Mouse (Mus musculus) adrenal gland (tissue): Measurements from ENCODE around the gene Il3ra.

ENCODE experiments used
- intact Hi-C: fragments of 180-260 bp; cut with DNase I; formaldehyde crosslinking; loops from one replicate; pipeline ENCODE4 v1.15.1; 2025
- long read RNA-seq, 2 experiments: library from polyadenylated mRNA; unstranded; transcript quantifications; one replicate each; pipeline ENCODE4 v2.0.0; 2020; ENCODE audit warnings: borderline replicate concordance in 1 of 2; ENCODE audit not compliant: insufficient replicate concordance in 1 of 2

The Il3ra gene
- long read RNA-seq, experiment 1, result 0 reads
- long read RNA-seq, experiment 2, result 0 reads

DNA sequence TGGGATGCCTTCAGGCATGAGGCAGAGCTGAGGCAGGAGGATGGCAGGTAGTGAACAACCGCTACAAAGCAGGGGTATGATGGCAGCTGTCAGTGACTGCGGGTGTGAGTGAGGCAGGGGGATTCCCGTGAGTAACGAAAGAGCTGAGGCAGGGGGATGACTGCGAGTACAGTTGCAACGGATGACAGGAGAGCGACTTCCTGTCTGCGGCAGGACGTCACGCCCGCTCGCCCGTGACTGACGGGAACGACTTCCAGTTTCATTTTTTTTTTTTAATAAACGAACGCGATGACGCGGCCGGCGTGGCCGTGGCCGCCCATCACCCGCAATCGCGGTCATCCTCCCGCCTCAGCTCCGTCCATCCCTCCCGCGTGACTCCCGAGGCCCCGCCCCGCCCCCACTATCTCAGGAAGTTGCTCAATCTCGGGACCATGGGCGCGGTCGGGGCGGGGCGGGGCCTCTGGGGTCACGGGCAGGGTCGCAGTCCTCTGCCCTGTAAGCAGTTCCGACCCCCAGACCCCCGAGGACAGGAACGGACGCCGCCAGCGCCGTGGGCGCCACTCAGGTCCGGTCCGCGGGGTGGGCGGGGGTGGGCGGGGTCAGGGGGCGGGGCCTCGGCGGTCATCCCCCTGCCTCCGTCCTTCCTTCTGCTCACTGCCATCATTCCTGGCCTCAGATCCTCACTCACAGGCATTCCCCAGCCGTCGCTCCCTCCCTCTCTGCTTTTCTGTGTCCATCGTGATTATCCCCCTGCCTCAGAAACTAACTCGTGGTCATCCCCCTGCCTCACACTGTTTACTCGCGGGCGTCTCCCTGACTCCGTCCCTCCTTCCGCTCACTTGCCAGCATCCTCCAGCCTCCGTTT lies at the start of gene Il3ra:
Il3ra (plus strand) TSS at position 328 of the 865 bp plus-strand sequence.
- intact Hi-C loops, result loop anchor here (10.0 kb wide), 1 partner anchor 221 kb away; the partner anchor contains the start of gene Psmd6

DNA sequence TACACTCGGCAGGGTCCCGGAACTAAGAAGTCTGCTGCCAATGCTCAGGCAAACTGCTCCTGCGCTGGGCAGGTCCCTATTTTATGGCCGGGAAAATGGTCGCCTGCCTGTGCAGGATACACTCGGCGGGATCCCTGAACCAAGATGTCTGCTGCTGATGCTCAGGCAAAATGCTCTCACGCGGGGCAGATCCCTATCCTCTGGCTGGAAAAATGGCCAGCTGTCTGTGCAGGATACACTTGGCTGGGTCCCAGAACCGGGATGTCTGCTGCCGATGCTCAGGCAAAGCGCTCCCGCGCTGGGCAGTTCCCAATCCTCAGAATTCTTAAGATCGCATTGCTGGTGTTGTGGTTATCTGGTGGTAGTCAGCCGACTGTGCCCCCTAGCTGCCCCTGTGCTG lies 37.1 kb upstream of the Il3ra start:
- intact Hi-C loops, result no loop called here

GRCm38 (mm10) chr14:14309416-14309815 lies 36.7 kb upstream of the Il3ra start:
- intact Hi-C loops, result no loop called here

- intact Hi-C loops, result no loop called here
Measured at GRCm38 (mm10) chr14:14322528-14322927, 23.5 kb upstream of the Il3ra start, which contains the start of gene Olfr31. TSS of gene Olfr31 (plus strand) at chr14:14322828.

DNA sequence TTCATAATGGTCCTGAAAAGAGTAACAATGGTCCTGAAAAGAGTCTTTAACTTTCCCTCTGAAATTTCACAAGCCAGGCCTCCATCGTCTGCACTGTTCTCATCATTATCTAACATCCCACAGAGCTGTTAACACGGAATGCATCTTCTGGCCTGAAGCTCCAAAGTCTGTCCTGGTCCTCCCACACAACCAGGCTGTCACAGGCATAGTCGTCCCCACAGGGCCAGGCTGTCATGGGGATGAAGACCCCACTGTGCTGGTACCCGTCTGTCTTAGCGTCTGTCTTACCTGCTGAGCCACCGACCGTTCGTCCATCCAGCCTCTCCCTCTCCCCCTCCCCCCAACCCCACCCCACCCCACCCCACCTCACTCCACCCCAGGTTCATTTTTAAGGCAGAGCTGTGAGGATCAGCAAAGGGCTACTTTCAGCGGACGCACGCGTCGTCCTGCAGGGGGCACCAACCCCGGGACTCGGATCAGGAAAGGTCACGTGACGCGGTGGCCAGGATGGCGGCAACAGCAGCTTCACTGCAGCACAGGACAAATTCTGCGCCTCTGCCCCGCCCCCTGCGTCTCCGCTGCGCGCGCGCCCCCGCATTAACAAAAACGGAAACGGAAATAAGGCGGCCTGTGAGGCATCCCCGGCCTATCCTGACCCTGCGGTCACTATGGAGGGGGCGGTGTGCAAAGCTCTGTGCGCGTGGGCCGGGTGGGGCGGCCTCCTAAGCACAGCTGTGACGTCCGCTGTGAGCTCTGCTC lies 783 bp upstream of the Il3ra start:
- intact Hi-C loops, result loop anchor here (10.0 kb wide), 1 partner anchor 220 kb away; the partner anchor contains the start of gene Psmd6

DNA sequence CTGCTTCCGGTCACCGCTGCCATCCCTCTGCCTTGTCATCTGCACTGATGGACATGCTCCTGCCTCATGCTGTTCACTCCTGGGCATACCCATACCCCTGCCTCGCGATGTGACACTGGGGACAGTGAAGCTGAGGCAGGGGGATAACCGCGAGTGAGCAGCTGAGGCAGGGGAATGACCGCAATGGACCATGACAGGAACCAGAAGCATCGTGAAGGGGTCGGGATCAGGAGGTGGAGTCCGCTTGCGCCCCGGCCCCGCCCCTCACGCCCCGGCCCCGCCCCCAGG lies 682 bp downstream of the Il3ra start:
- intact Hi-C loops, result loop anchor here (10.0 kb wide), 1 partner anchor 222 kb away; the partner anchor contains the start of gene Psmd6

- intact Hi-C loops, result loop anchor here (10.0 kb wide), 1 partner anchor 222 kb away; the partner anchor contains the start of gene Psmd6
Measured at GRCm38 (mm10) chr14:14347151-14347835, 1.2 kb downstream of the Il3ra start.

- intact Hi-C loops, result loop anchor here (10.0 kb wide), 1 partner anchor 223 kb away; the partner anchor contains the start of gene Psmd6
Measured at GRCm38 (mm10) chr14:14347836-14348621, 2.0 kb downstream of the Il3ra start.

GRCm38 (mm10) chr14:14348674-14349401 lies 2.8 kb downstream of the Il3ra start:
- intact Hi-C loops, result loop anchor here (10.0 kb wide), 1 partner anchor 224 kb away; the partner anchor contains the start of gene Psmd6

DNA sequence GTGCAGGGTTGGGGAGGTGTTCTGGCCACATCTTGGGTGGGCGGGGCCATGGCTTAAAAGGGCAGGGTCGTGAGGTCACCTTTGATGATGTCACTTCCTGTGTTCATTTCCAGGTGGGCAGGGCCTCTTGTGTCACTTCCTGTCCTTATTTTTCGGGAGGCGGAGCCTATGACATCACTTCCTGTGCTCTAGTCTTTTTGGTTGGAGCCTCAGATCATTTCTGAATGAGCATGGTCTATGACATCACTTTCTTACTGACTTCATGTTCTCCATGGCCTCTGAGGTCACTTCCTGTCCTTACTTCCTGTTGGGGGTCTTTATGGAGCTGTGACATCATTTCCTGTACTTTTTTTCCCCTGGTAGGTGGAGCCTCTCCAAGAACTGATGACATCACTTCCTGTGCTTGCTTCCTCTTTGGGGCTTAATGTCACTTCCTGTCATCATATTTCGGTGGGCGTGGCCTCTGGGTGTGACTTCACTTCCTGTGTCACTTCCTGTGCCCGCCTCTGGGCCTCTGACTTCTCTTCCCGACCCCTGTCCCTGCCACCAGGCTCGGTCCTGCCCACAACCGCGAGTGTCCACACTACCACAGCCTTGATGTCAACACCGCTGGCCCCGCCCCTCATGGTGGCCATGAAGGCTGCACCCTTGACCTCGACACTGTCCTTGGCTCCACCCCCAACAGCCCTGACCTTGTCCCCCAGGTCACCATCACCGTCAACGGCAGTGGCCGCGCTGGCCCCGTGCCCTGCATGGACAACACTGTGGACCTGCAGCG lies 3.6 kb downstream of the Il3ra start:
- intact Hi-C loops, result loop anchor here (10.0 kb wide), 1 partner anchor 225 kb away; the partner anchor contains the start of gene Psmd6

DNA sequence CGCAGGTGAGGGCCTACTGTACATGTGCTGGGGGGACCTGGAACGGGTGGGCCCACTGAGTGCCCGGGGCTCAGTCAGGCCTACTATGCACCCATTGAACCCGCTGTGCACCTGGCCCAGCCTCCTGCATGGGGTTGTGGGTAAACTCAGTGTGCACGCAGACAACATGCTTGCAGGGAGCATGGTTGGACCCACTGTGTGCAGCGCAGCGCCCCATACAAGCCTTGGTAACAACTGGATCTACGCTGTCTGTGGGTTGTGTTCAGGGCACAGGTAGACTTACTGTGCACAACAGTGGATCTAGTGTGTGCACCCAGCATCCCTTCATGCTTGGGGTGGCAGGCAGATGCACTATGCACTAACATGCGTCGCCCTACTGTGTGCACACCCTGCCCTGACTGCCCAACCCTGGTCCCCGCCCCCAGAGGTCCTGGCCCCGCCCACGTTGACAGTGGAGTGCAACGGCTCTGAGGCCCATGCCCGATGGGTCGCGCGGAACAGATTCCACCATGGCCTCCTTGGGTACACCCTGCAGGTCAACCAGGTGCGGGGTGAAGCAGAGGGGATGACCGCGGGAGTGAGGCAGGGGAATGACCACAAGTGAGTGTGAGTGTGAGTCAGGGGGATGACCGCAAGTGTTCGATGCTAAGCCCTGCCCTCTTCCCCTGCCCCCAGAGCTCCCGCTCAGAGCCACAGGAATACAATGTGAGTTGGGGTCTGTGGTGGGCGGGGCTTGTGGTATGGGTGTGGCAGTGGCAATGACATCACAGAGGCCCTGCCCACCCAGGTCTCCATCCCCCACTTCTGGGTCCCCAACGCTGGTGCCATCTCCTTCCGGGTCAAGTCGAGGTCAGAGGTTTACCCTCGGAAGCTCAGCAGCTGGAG lies 4.4 kb downstream of the Il3ra start:
- intact Hi-C loops, result no loop called here

GRCm38 (mm10) chr14:14351148-14351455 lies 5.0 kb downstream of the Il3ra start:
- intact Hi-C loops, result no loop called here

DNA sequence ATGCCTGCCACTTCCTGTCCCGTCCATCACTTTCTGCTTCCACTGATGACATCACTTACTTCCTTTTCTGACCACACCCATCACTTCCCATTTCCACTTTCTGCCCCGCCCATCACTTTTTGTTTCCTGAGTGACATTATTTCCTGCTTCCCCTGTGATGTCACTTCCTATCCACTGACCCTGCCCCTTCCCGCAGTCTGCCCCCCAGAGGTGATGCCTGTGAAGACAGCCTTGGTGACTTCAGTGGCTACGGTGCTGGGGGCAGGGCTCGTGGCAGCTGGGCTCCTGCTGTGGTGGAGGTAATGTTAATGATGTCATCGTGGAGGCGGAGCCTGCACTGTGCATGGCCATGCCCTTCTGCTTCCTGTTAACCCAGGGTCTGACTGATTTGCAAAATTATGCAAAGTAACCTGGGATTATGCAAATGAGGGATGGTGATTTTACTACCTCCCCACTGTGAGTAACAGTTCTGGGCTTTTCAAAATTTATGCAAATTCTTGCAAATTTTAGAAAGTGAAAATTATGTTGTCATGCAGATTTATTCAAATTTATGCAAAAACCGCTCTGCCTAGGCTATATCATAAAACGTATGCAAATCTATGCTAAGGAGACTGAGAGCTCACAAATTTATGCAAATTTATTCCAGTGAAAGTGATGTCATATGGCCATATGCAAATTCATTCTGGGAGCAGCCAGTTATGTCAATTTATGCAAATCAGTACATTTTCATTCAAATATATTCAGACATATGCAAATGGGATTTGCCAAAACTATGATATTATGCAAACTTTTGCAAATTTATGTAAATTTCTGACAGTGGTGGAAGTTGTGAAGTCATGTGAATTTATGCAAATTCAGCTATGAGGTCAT lies 5.9 kb downstream of the Il3ra start:
- intact Hi-C loops, result no loop called here

DNA sequence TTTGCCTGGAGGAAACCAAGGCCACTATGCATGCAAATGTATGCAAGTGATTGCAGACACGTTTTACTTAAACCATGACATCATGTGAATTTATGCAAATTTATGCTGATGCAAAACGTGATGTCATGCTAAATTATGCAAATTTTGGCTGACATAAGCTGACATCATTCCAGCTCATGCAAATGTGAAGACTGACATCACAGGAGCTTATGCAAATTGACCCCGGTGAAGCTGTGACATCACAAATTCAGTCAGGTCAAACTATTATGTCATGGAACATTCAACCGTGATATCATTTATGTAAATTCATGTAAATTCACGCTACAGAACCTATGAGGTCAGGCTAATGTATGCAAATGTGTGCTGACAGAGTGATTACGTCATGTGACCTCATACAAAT lies 6.5 kb downstream of the Il3ra start:
- intact Hi-C loops, result no loop called here

GRCm38 (mm10) chr14:14353081-14353732 lies 7.1 kb downstream of the Il3ra start:
- intact Hi-C loops, result no loop called here

GRCm38 (mm10) chr14:14353740-14354510 lies 7.8 kb downstream of the Il3ra start:
- intact Hi-C loops, result no loop called here
